Mouse (Mus musculus) lung, postnatal 36 days (tissue): ENCODE measurements at regions not wholly inside any gene's neighbourhood (a gene's known extent, or its start where the extent isn't known, plus 50 kb on each side); places are given as distances from the start of the nearest gene placed in this dataset.
A peak's percentile ranks its signal among the peaks of the same experiment; 100 is the strongest.

Source experiments
- DNase-seq: peaks from one replicate; pipeline ENCODE4 v3.0.0; 2022; ENCODE audit warnings: mixed read lengths

- DNase-seq = no peak
Measured at GRCm38 (mm10) chr10:37368997-37369679, 230.4 kb upstream of the Marcks start.

GRCm38 (mm10) chr10:37367796-37368195 is 229.1 kb upstream of the Marcks start:
- peak; percentile 23 for DNase-seq

DNA sequence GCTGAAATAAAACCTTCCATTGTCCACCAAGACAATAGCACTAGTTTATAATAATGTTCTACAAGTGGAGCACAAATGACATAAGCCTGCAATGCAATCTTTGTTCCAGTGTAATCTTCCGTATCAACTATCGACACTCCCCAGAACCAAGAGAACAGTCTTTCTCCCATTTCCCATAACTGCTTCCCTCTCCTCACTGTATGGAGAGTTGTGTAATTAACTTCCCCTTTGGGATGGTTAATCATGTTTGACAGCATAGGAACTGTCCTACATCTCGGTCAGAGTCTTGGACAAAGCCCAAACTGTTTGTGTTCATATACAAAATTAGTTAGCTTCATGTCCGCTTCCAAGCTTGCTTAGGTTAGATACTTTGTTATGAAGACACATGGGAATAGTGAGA is 225.8 kb upstream of the Marcks start:
- DNase-seq = no peak

- DNase-seq = no peak
Measured at GRCm38 (mm10) chr10:37360985-37361384, 222.3 kb upstream of the Marcks start.

GRCm38 (mm10) chr10:37358900-37359299 is 220.2 kb upstream of the Marcks start:
- no peak for DNase-seq

DNA sequence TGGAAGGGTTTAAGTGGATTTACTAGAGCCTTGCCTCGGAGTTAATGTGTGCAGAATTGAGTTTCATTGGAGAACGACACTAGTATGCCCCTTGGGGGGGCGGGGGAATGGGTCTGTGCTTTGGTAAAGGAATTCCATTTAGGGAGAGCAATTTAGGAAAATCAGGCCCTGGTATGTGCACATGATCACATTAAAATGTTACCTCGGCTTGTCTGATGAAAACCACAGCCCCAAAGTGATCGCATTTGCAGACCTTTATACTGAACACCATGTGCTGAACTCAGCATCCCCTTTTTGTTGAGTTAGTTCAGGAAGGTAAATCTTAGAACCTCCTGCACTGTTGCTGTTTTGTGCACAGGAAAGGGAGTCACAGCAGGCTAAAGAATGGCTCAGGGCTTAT is 219.6 kb upstream of the Marcks start:
- no peak for DNase-seq

DNA sequence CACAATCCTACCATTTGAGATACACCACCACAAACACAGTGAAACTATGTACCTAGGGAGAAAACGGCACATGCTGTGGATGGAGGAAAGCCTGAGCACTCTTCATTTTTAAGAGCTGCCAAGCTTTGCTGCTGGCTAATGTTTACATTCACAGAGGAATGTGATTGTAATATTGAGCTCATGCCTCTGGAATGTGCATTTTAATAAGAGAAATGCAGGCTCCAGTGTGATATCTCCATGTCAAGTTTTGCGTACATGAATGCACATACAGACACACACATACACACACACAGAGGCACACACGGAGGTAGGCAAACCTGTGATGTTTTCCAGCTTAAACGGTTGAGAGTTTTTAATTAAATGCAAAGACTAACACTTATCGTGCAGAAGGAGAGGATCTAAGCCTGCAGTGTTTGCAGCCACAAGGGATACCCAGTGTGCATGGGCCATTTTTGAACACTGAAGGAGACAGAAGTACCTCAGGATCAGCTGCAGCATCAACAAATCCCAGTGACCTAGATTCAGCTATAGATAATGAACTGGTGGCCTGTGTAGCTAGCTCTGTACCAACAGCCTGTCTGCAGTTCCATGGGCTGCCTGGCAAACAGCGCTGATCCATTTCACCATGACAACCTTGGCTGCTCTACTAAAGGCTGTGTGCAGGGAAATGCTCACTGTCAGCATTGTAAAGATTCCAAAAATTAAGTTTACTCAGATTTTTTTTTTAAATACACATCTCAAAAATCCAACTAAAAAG is 218.8 kb upstream of the Marcks start:
- DNase-seq = no peak

DNA sequence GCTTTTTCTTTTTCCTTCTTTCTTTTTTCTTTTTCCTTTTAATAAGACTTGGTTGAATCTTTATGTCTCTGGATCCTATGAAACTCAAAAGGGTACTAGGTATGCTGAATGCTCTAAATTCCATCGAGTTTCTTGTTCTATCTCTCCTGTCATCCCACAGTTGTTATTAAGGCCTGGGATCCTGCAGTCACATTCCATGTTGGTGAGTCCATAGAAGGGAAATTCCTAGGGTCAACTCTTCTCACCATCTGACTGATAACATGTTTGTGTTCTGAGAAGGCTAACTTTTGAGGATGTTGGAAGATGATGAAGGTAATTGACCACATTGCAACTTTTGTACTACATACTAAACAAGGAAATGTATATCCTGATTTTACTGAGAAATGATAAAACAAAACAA is 210.5 kb upstream of the Marcks start:
- DNase-seq = no peak

DNA sequence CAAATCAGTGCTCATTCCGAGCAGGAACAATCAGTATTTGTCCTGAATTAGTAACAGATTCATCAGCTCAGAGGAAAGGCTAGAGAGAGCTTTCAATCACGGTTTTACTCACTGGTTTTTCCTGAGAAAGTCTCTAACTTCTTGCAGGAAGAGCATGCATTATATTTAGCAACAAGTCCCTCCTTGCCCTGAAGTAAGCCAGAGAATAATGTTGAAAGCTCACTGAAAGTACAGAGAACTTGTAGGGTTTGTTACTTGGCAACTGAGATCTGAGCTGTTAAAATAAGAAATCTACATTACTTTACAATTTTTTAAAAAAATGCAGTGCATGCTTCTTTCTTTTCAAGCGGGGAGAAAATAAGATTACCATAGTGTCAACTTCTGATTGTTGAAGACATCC is 209.7 kb upstream of the Marcks start:
- DNase-seq = no peak

GRCm38 (mm10) chr10:37347661-37348060 is 208.9 kb upstream of the Marcks start:
- DNase-seq = no peak

DNA sequence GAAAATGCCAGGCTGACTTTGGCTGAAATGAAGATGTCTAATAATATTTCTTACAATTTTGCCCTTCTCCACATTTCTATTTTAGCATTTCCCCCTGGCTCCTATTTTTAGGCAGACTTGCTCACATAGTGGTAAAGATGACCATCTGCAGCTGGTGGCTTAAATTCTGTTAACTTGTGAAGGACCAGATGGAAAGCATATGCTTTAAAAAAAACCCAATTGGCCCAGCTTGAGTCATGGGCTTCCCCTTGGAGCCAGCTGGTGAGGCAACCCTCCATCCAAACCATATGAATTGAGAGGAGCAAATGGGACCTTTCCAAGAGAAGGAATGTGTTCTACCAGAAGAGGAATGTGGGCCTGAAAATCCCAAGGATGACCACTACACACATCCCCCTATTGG is 204.0 kb upstream of the Marcks start:
- no peak for DNase-seq

DNA sequence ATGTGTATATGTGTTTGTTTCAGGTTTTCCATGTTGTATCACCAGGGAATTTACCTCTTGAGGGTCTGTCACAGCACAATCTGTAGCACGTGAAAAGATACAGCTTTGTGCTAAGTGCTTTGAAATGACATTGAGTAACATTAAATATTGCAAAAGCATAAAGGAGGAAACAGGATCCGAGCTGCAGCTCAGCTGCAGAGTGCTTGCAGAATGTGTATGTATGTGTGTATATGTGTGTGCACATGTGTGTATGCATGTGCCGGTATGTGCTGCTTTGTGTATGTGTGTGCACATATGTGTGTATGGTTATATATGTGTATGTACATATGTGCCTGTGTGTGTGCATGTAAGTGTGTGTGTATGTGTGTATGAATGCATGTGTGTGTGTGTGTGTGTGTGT is 200.9 kb upstream of the Marcks start:
- no peak for DNase-seq

DNA sequence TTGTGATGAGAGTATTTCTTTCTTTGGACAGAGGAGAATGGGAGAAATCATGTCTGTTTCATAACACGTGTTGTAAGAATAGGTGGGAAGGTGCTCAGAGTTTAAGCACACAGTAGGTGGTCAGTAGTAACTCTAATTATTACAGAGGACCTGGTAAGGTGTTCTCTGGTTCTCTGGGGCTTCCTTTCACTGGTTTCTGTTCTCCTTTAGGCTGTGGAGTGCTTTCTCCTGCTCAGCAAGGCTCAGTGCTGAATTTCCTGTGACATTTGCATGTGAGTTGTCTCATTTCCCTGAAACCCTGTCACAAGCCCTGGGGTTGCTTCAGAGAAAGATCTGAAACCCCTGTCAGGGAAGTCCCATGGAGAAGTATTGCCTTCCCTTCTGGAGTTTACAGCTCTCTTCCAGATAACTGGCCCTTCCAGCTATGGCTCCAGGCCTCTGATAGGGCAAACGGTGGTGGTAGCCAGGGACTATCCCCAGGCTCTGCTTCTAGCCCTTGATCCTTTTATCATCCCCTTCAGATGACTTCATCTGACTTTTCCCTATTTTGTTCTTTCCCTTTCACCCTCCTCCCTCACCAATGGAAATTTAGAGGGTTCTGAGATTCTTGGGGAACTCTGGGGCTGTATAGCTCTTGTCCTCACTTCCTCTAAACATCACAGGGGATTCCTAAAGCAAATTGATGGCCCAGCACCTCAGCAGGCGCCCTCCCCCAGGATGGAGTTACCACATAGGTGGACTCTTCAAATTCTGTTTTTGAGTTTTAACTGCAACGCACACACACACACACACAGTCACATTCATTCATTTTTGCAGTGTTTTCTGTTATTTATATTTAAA is 199.6 kb upstream of the Marcks start:
- peak; percentile 37 for DNase-seq

GRCm38 (mm10) chr10:37337172-37337620 is 198.5 kb upstream of the Marcks start:
- peak; percentile 65 for DNase-seq

- DNase-seq = no peak
Measured at GRCm38 (mm10) chr10:37335148-37335547, 196.4 kb upstream of the Marcks start.

DNA sequence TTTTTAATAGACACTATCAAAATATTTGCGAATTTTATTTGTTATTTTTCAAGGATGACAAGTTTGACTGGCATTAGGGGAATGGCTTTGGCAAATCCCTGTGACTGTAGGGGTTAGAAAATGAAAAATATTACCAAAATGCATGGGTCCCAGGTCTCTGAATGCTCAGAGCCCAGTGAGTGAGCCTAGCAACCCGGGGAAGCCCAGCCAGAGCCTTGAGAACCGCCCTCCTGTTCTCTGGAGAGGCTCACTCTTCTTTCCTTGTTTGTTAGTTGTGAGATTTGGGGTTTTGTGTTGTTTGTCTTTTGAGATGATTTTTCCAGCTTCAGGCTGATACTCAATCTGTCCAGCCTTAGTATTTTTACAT is 187.4 kb upstream of the Marcks start:
- DNase-seq = no peak

DNA sequence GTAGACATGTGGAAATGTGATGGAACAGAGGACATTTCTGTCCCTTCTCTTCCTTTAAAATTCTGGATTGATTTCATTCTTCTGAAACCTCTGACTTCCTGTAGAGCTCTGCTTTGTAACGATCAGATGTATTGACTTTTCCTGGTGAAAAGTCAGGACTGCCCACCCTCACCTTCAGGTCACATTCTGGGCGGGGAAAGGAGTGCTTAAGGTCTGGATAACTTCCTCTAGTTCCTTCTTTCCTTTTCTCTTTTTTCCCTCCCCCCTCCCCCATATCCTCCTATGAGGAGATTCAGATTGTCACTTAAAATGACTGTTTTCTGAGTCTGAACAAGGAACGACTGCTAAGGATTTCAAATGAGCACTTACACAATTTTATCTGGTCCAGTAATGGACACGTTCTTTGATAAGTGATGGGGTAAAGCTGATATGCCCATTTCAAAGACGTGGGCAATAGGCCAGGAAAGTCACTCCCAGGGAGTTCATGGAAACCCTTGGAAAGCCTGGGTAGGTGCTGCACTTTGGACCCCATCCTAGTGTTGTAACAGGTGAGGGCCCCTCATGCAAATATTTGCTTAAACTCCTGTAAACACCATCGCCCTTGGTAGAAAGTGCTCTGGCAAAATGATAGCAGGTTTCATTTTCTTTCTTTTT is 186.9 kb upstream of the Marcks start:
- no peak for DNase-seq

DNA sequence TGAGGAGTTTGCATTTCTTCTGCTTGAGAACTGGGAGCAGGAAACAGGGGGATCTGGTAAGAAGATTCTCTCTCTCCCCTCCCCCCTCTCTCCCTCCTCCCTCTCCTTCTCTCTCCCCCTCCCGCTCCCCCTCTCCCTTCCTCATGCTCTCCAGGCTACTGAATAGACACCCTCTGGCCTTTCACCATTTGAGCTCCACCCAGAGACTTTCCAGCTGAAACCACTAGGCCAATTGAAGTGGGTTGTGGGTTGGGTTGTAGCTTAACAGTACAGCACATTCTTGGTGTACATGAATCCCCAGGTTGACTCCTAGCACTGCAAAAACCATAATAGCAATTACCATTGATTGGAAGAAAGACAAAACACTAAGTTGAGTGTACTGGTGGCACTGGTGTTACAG is 185.0 kb upstream of the Marcks start:
- no peak for DNase-seq

- no peak for DNase-seq
Measured at GRCm38 (mm10) chr10:37322809-37323208, 184.1 kb upstream of the Marcks start.

GRCm38 (mm10) chr10:37322310-37322709 is 183.6 kb upstream of the Marcks start:
- DNase-seq = no peak

GRCm38 (mm10) chr10:37321171-37321570 is 182.5 kb upstream of the Marcks start:
- DNase-seq = peak; percentile 41

DNA sequence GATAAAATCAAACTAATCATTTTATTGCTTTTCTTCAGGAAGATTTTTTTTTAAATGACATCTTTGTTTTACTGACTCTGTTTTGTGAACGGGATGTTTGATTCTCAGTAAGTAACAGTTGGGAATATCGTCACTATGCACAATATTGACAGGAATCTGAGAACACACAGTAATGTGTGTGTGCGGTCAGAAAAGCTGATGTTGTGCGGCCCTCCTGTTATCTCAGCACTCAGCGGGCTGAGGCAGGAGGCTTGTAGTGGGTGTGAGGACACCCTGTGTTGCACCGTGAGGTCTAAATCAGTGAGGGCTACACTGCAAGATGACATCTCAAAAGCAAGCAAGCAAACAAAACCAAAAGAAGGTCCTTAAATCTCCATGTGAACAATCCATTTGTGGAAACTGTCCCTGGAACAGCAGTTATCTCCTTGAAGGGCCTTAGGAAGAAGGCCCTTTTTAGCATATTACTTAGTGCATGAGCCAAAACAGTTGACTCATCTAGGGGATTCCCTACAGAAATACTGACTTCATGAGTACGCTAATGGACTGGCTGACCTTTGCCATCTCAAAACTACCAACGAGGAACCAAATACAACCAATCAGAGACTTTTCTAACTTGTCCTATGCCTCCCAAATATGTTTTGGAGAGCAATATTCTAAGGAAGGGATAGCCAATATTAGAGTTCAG is 181.2 kb upstream of the Marcks start:
- DNase-seq = no peak

DNA sequence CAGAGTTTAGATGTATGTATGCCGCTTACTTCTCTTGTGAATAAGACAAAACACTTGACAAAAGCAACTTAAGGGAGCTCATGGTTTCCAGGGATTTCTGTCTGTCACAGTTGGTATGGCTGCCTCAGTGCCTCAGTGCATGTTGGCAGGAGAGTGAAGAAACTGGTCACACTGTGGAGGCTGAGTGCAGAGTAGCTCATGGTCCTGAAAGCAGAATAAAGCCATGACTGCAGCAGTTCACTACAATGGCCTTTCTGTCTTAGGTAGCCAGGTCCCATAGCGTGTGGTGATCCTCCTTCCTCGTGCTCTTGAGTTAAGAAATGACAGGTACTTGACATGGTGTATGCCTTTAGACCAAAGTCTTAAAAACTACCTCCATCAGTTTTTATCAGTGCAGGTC is 178.0 kb upstream of the Marcks start:
- no peak for DNase-seq
